ENCODE assay signal across 21 mouse cellular contexts in genomic region chr11:45910701-45911100, GRCm38 (mm10). TPM values are rescaled to one million over a fixed set of nuclear protein-coding genes. Genes with fewer than 3 reads are reported as not detected.
DNase-seq lines count a peak whose midpoint lies in the region; ATAC-seq and TF ChIP-seq lines count a peak whose summit lies in the region.
"Had no signal": no experiment of that assay in that cellular context is flagged by ENCODE, and none has a peak within 500 bp of the region (broad histone marks: within the 10 kb centered on the region; RNA-seq: fewer than 3 reads in every experiment).

No protein-coding gene starts in this region.

- no peak overlapping the region for H3K4me3 ChIP-seq in hindbrain, embryonic 14.5 days (replicated peaks; ENCODE audit: low read length)
- no peak overlapping the region for H3K4me3 ChIP-seq in hindbrain, embryonic 13.5 days
- H3K4me3 ChIP-seq in forebrain, embryonic 13.5 days: no peak overlapping the region
- H3K4me3 ChIP-seq in forebrain, postnatal 0 days (ENCODE audit: low read depth, low read length): no peak overlapping the region
- no peak overlapping the region for H3K4me3 ChIP-seq in thymus, adult 2 months (ENCODE audit: control insufficient read depth, insufficient read depth, low read length)
- H3K4me3 ChIP-seq: embryonic facial prominence, embryonic 10.5 days; heart, adult 2 months; heart, embryonic 12.5 days; hindbrain, embryonic 10.5 days had no signal

- H3K9ac ChIP-seq in hindbrain, embryonic 14.5 days: no peak overlapping the region
- H3K9ac ChIP-seq in hindbrain, embryonic 13.5 days: no peak overlapping the region
- no peak overlapping the region for H3K9ac ChIP-seq in forebrain, embryonic 13.5 days
- H3K9ac ChIP-seq in forebrain, postnatal 0 days: no peak overlapping the region
- H3K9ac ChIP-seq: heart, embryonic 12.5 days had no signal

- no peak for TF ChIP-seq POLR2A in thymus, adult 2 months (IDR thresholded peaks at IDR 0.05; ENCODE audit: control insufficient read depth, extremely low read depth, insufficient read depth, low read length, poor library complexity)

- H3K27ac ChIP-seq in hindbrain, embryonic 14.5 days: no peak overlapping the region
- no peak overlapping the region for H3K27ac ChIP-seq in hindbrain, embryonic 13.5 days
- H3K27ac ChIP-seq in forebrain, embryonic 13.5 days: no peak overlapping the region
- no peak overlapping the region for H3K27ac ChIP-seq in forebrain, postnatal 0 days (ENCODE audit: low read depth, low read length)
- H3K27ac ChIP-seq in thymus, adult 2 months (ENCODE audit: control insufficient read depth, insufficient read depth, low read length): no peak overlapping the region
- H3K27ac ChIP-seq: embryonic facial prominence, embryonic 10.5 days; heart, adult 2 months; hindbrain, embryonic 10.5 days had no signal

- no peak overlapping the region for H3K4me2 ChIP-seq in hindbrain, embryonic 14.5 days (replicated peaks)
- no peak overlapping the region for H3K4me2 ChIP-seq in hindbrain, embryonic 13.5 days
- H3K4me2 ChIP-seq in forebrain, embryonic 13.5 days: no peak overlapping the region
- H3K4me2 ChIP-seq in forebrain, postnatal 0 days (ENCODE audit: low read depth): no peak overlapping the region
- H3K4me2 ChIP-seq: heart, embryonic 12.5 days had no signal

- peak; percentile 43; the same call in 1 of the 2 replicates for ATAC-seq in hindbrain, embryonic 14.5 days (ENCODE audit: low FRiP score)
- ATAC-seq in hindbrain, embryonic 13.5 days (ENCODE audit: low FRiP score): no peak
- peak; percentile 65; the same call in 1 of the 2 replicates for ATAC-seq in forebrain, embryonic 13.5 days
- ATAC-seq in forebrain, postnatal 0 days: peak; percentile 61; the same call in 1 of the 2 replicates
- ATAC-seq: hindbrain, embryonic 16.5 days; inflammation-experienced regulatory T-cells, adult 6 months had no signal

- H3K27me3 ChIP-seq in hindbrain, embryonic 14.5 days (ENCODE audit: control insufficient read depth, insufficient read depth, low read length): no peaks in the 10 kb centered on the region
- H3K27me3 ChIP-seq in hindbrain, embryonic 13.5 days: no peaks in the 10 kb centered on the region
- H3K27me3 ChIP-seq in forebrain, embryonic 13.5 days: no peaks in the 10 kb centered on the region
- H3K27me3 ChIP-seq in forebrain, postnatal 0 days (ENCODE audit: insufficient read depth, low read length): no peaks in the 10 kb centered on the region
- H3K27me3 ChIP-seq in thymus, adult 2 months (ENCODE audit: control insufficient read depth, insufficient read depth, low read length): no peaks in the 10 kb centered on the region
- H3K27me3 ChIP-seq: CH12.LX; heart, embryonic 12.5 days had no signal

- no peaks in the 10 kb centered on the region for H3K4me1 ChIP-seq in hindbrain, embryonic 14.5 days (replicated peaks; ENCODE audit: control insufficient read depth, insufficient read depth, low read length)
- H3K4me1 ChIP-seq in hindbrain, embryonic 13.5 days (replicated peaks): 0 out of 2 replicates have a peak, but pooled peaks cover 2% of the 10 kb centered on the region
- 0 out of 2 replicates have a peak, but pooled peaks cover 3% of the 10 kb centered on the region for H3K4me1 ChIP-seq in forebrain, embryonic 13.5 days
- no peaks in the 10 kb centered on the region for H3K4me1 ChIP-seq in forebrain, postnatal 0 days (ENCODE audit: insufficient read depth)
- H3K4me1 ChIP-seq in thymus, adult 2 months (replicated peaks; ENCODE audit: control insufficient read depth, insufficient read depth, low read length): no peaks in the 10 kb centered on the region
- H3K4me1 ChIP-seq: embryonic facial prominence, embryonic 10.5 days; heart, embryonic 12.5 days; hindbrain, embryonic 10.5 days had no signal

- H3K9me3 ChIP-seq in hindbrain, embryonic 14.5 days (ENCODE audit: control insufficient read depth, low read length): no peaks in the 10 kb centered on the region
- no peaks in the 10 kb centered on the region for H3K9me3 ChIP-seq in hindbrain, embryonic 13.5 days
- no peaks in the 10 kb centered on the region for H3K9me3 ChIP-seq in forebrain, embryonic 13.5 days (replicated peaks)
- no peaks in the 10 kb centered on the region for H3K9me3 ChIP-seq in forebrain, postnatal 0 days (ENCODE audit: low read length)
- H3K9me3 ChIP-seq: embryonic facial prominence, embryonic 10.5 days; heart, embryonic 12.5 days; hindbrain, embryonic 10.5 days had no signal

- TF ChIP-seq CTCF in forebrain, postnatal 0 days (IDR thresholded peaks at IDR 0.05; ENCODE audit: low read depth): no peak
- TF ChIP-seq CTCF in thymus, adult 2 months (IDR thresholded peaks at IDR 0.05; ENCODE audit: borderline replicate concordance, control insufficient read depth, extremely low read depth, insufficient read depth, low read length, poor library complexity): no peak

- DNase-seq in hindbrain, embryonic 14.5 days (ENCODE audit: low spot score): no peak
- DNase-seq in brain, adult 2 months (ENCODE audit: low read depth, low spot score): peak; percentile 56
- no peak for DNase-seq in forebrain, postnatal 0 days
- DNase-seq in thymus, adult 2 months: no peak
- no peak for DNase-seq in layer of hippocampus, adult 9-11 months
- DNase-seq in cerebellum, adult 8-10 months: no peak
- DNase-seq: adrenal gland, adult 8-10 months; adrenal gland, postnatal 36 days; cerebellum, adult 11-12 months; cerebellum, postnatal 10 days; heart, adult 2 months; kidney, adult 11 months; kidney, adult 9 months had no signal

- H3K36me3 ChIP-seq in hindbrain, embryonic 14.5 days (replicated peaks; ENCODE audit: control insufficient read depth, insufficient read depth): peaks cover 58% of the 10 kb centered on the region
- H3K36me3 ChIP-seq in hindbrain, embryonic 13.5 days: peaks cover 58% of the 10 kb centered on the region
- H3K36me3 ChIP-seq in forebrain, embryonic 13.5 days (ENCODE audit: poor library complexity, severe bottlenecking): peaks cover 48% of the 10 kb centered on the region
- peaks cover 44% of the 10 kb centered on the region for H3K36me3 ChIP-seq in forebrain, postnatal 0 days (ENCODE audit: insufficient read depth)
- peaks cover 42% of the 10 kb centered on the region for H3K36me3 ChIP-seq in thymus, adult 2 months (ENCODE audit: control insufficient read depth, insufficient read depth, low read length)

- 79% methylated on average over 5 of the region's 5 CpGs for WGBS in hindbrain, embryonic 14.5 days
- 80% methylated on average over 5 of the region's 5 CpGs for WGBS in hindbrain, embryonic 13.5 days
- WGBS in forebrain, embryonic 13.5 days: 29% methylated on average over 5 of the region's 5 CpGs
- WGBS in forebrain, postnatal 0 days: 30% methylated on average over 5 of the region's 5 CpGs
- WGBS in thymus, adult 2 months: 97% methylated on average over 5 of the region's 5 CpGs

RNA-seq across cellular contexts. Expression of gene Lsm11, which starts 34.0 kb away (rescaled TPM):
- polyA plus RNA-seq in hindbrain, embryonic 14.5 days (2014; fragmentation: Nextera tagmentation; extraction: Ambion mirVana): 30.5 and 36.2 TPM in 2 replicates
- 15.1 and 15.8 TPM in 2 replicates for polyA plus RNA-seq in hindbrain, embryonic 13.5 days (2015; fragmentation: Nextera tagmentation; extraction: Ambion mirVana)
- 8.7 and 8.8 TPM in 2 replicates for polyA plus RNA-seq in forebrain, embryonic 13.5 days (2015; fragmentation: Nextera tagmentation; extraction: Ambion mirVana)
- total RNA-seq in forebrain, postnatal 0 days (2014; rRNA removed): 60.9 and 61.7 TPM in 2 replicates
- 14.7 and 23.6 TPM in 2 replicates for polyA plus RNA-seq in forebrain, postnatal 0 days (2015; fragmentation: Nextera tagmentation; extraction: Ambion mirVana)
- polyA plus RNA-seq in thymus, adult 2 months (2012; rRNA removed): 11.4 and 13.0 TPM in 2 replicates

RNA-seq across cellular contexts. Expression of gene Thg1l, which starts 44.6 kb away (rescaled TPM):
- polyA plus RNA-seq in hindbrain, embryonic 14.5 days (2014; fragmentation: Nextera tagmentation; extraction: Ambion mirVana): 8.7 and 9.4 TPM in 2 replicates
- 10.4 and 12.0 TPM in 2 replicates for polyA plus RNA-seq in hindbrain, embryonic 13.5 days (2015; fragmentation: Nextera tagmentation; extraction: Ambion mirVana)
- 10.5 and 11.6 TPM in 2 replicates for polyA plus RNA-seq in forebrain, embryonic 13.5 days (2015; fragmentation: Nextera tagmentation; extraction: Ambion mirVana)
- total RNA-seq in forebrain, postnatal 0 days (2014; rRNA removed): 12.2 and 13.2 TPM in 2 replicates
- 8.0 and 10.1 TPM in 2 replicates for polyA plus RNA-seq in forebrain, postnatal 0 days (2015; fragmentation: Nextera tagmentation; extraction: Ambion mirVana)
- polyA plus RNA-seq in thymus, adult 2 months (2012; rRNA removed): 9.1 and 11.4 TPM in 2 replicates

RNA-seq across cellular contexts. Expression of gene Clint1, which starts 58.9 kb away (rescaled TPM):
- polyA plus RNA-seq in hindbrain, embryonic 14.5 days (2014; fragmentation: Nextera tagmentation; extraction: Ambion mirVana): 39.0 and 45.4 TPM in 2 replicates
- polyA plus RNA-seq in hindbrain, embryonic 13.5 days (2015; fragmentation: Nextera tagmentation; extraction: Ambion mirVana): 48.1 and 48.9 TPM in 2 replicates
- 49.8 and 51.0 TPM in 2 replicates for polyA plus RNA-seq in forebrain, embryonic 13.5 days (2015; fragmentation: Nextera tagmentation; extraction: Ambion mirVana)
- total RNA-seq in forebrain, postnatal 0 days (2014; rRNA removed): 24.7 and 32.8 TPM in 2 replicates
- polyA plus RNA-seq in forebrain, postnatal 0 days (2015; fragmentation: Nextera tagmentation; extraction: Ambion mirVana): 19.4 and 28.8 TPM in 2 replicates
- polyA plus RNA-seq in thymus, adult 2 months (2012; rRNA removed): 64.6 and 70.1 TPM in 2 replicates
